Mouse (Mus musculus): ENCODE results near the gene Scml2. TPM values are rescaled to one million over a fixed set of nuclear protein-coding genes. Genes with fewer than 3 reads are reported as not detected.

The Scml2 gene
- polyA plus RNA-seq (2015; fragmentation: Nextera tagmentation; extraction: Ambion mirVana) = 0.87 and 1.0 TPM in 2 replicates

DNA sequence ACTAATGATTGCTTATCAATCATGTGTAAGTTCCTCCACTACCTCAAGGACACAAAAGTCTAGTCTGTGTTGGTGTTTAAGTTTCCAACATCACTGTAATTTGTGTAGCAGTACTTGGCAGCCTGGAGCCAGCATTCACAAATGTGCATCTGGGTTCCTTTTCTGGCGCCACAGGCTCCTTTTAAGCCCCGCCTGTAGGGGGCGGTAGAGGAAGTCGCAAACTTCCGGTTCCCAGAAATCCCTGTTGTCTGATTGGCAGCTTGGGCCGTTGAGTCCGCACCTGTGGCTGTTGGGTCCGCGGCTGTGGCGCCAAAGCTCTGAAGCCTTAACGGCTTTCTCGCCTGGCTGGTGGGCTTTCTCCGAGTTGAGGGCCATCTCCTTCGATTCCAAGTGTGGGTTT, at the start of gene Scml2:
Scml2 (plus strand) TSS at position 301 of the 400 bp plus-strand sequence.

DNA sequence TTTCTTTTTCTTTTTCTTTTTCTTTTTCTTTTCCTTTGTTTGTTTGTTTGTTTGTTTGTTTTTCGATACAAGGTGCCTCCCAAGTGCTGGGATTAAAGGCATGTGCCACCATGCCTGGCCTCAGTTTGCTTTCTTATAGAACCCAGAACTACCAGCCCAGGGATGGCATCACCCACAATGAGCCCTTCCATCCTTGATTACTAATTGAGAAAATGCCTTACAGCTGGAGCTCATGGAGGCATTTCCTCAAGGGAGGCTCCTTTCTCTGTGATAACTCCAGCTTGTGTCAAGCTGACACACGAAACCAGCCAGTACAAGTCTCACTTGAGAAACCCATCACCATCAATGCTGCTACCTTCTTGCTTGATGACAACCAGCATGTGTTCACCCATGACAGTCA, 170.2 kb downstream of the Scml2 start, which contains the start of gene Gm15262:
Gm15262 (plus strand) TSS at position 301 of the 400 bp plus-strand sequence.

Other genes starting within 250 kb of the Scml2 start
- 0.47 and 0.81 TPM in 2 replicates for gene Gja6, start 210.1 kb upstream of the Scml2 start, polyA plus RNA-seq (2015; fragmentation: Nextera tagmentation; extraction: Ambion mirVana)
- 0.57 and 0.87 TPM in 2 replicates for gene Cdkl5, start 122.5 kb upstream of the Scml2 start, polyA plus RNA-seq (2015; fragmentation: Nextera tagmentation; extraction: Ambion mirVana)
- not detected in 2 replicates for gene Gm15262, start 170.3 kb downstream of the Scml2 start, polyA plus RNA-seq (2015; fragmentation: Nextera tagmentation; extraction: Ambion mirVana)